In the genomic region with DNA sequence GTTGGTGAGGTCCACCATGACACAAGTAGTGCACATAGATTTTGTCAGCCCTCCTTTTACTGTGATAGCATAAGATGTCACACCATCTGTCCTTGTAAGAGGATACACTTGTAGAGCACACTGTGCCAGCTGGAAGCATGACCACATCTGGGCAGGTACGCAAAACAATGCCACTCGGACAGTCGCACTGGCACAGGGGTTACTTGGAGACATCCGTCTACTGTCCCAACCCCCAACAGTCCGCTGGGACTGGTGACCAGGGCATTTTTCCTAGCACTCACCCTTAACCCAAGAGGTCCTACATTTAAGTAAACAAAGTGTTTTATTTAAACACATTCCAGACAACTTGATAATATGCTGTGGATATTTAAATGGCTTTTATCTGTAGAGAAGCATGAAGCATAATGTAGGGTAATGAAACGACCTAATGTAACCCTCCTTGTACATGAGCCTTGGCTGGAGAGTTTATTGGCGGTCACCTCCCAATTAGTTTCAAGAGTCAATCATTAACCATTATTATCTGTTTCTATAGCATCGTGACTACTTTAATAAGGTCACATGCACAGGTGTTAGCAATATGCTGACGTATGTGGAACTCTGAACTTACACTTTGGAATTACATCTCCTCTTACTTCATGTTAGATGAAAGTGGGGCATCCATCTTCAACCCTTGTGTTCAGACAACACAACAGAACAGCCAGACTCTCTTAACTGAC, we compare ENCODE assay signal across 16 mouse cellular contexts. TPM values are rescaled to one million over a fixed set of nuclear protein-coding genes. Genes with fewer than 3 reads are reported as not detected.
"Had no signal": no experiment of that assay in that cellular context is flagged by ENCODE, and none has a peak within 500 bp of the region (broad histone marks: within the 10 kb centered on the region; RNA-seq: fewer than 3 reads in every experiment).

No protein-coding gene starts in this region.

- H3K4me2 ChIP-seq: hindbrain, embryonic 14.5 days; liver, embryonic 15.5 days; midbrain, embryonic 12.5 days; neural tube, embryonic 13.5 days had no signal

- H3K4me3 ChIP-seq: left cerebral cortex, adult 2 months; limb, embryonic 10.5 days; liver, embryonic 15.5 days; midbrain, embryonic 12.5 days; neural tube, embryonic 13.5 days had no signal

- H3K9me3 ChIP-seq: limb, embryonic 10.5 days; liver, embryonic 15.5 days; midbrain, embryonic 12.5 days; neural tube, embryonic 13.5 days had no signal

- H3K27me3 ChIP-seq: liver, embryonic 15.5 days; midbrain, embryonic 12.5 days; neural tube, embryonic 13.5 days had no signal

- ATAC-seq: midbrain, embryonic 16.5 days had no signal

- H3K27ac ChIP-seq: hindbrain, embryonic 14.5 days; left cerebral cortex, adult 2 months; limb, embryonic 10.5 days; liver, embryonic 15.5 days; midbrain, embryonic 12.5 days; neural tube, embryonic 13.5 days had no signal

- H3K9ac ChIP-seq: hindbrain, embryonic 14.5 days; liver, embryonic 15.5 days; midbrain, embryonic 12.5 days; neural tube, embryonic 13.5 days had no signal

- DNase-seq: kidney, adult 18-20 months; kidney, postnatal 25 days; right cerebral cortex, adult 18-20 months; spleen, adult 18-20 months; thymus, postnatal 36 days had no signal

- H3K36me3 ChIP-seq: liver, embryonic 15.5 days; neural tube, embryonic 13.5 days had no signal

RNA-seq across cellular contexts. Expression of a gene that starts 25.6 kb away (rescaled TPM):
- total RNA-seq: layer of hippocampus, postnatal 25 days; left cerebral cortex, adult 2 months; megakaryocyte-erythroid progenitor cell, adult 5-6 weeks had no signal
- polyA plus RNA-seq: lung, embryonic 16.5 days; neural tube, embryonic 13.5 days had no signal

RNA-seq across cellular contexts. Expression of a gene that starts 32.4 kb away (rescaled TPM):
- total RNA-seq: layer of hippocampus, postnatal 25 days; left cerebral cortex, adult 2 months; left cerebral cortex, postnatal 14 days; megakaryocyte-erythroid progenitor cell, adult 5-6 weeks had no signal
